Mouse (Mus musculus) cerebellum, adult 18-20 months (tissue): ENCODE results near the gene Bmp7.

Experiments used
- DNase-seq, 2 experiments: peaks; one replicate each; pipeline ENCODE4 v3.0.0; 2021

The Bmp7 gene

GRCm38 (mm10) chr2:172905057-172905456, 35.1 kb downstream of the Bmp7 start:
- no peak for DNase-seq

DNA sequence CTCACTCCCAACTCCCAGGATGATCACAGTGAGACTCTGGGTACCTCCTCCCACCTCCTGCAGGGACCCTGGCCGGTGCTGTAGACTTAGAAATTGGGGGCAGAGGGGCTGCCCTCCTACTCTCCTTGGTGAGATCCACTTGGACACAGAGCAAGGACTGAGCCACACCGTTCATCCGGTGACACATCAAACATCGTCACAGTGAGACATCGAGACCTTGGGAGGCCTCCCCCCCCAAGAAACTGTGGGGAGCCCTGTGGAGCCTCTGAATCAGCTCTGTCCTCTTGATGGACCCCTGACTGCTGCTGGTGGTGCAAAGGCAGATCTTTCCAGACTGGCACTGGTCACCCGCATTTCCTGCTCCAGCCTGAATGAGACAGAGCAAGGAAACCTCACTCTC, 35.5 kb downstream of the Bmp7 start:
- DNase-seq, result no peak

DNA sequence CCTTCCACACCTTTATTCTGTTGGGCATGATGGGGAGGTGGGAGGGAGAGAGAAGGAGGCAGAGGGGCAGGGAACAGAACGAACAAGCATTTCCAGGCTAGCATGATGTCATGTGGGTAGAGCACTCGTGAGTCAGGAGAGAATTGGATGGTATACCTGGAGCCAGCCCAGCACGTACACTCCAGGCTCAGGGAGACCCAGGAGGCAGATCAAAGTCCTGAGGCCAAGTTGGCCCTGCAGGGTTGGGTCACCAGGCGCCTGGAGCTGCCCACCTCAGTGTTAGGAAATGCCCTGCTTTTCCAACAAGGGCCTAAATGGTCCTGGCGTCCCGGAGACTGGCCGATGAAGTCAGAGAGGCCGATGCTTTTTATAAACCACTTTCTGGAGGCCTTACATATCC, 36.6 kb downstream of the Bmp7 start:
- DNase-seq, result no peak

DNA sequence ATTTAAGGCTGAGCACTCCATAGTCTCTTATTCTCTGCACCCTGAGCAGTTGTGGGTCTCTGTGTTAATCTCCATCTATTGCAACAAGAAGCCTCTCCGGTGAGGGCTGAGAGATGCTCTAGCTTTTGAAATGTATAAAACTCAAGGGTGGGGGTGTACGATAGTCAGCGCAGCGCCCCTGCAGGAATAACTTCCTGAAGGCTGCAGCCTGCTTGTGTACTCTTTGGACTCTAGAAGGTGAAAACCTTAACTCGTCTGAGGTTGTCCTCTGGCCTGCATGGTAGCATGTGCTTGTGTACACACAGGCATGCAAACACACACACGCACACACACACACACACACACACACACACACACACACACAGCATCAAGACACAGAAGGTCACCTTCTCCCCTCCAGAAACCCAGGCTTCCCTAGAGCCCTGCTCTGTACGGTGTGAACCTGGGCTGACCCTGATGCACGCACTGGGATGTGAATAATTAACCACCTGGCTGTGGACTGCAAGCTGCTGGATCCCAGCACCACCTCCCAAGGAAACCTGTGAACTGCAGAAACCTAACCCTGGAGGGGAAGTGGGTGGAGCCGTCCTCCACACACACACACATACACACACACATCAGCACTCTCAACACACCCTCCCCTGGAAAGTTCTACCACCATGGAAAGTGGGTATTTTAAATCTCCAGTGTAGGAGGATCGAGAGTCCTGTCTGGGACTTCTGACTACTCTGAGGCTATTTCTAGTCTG, 39.0 kb downstream of the Bmp7 start:
- no peak for DNase-seq

DNA sequence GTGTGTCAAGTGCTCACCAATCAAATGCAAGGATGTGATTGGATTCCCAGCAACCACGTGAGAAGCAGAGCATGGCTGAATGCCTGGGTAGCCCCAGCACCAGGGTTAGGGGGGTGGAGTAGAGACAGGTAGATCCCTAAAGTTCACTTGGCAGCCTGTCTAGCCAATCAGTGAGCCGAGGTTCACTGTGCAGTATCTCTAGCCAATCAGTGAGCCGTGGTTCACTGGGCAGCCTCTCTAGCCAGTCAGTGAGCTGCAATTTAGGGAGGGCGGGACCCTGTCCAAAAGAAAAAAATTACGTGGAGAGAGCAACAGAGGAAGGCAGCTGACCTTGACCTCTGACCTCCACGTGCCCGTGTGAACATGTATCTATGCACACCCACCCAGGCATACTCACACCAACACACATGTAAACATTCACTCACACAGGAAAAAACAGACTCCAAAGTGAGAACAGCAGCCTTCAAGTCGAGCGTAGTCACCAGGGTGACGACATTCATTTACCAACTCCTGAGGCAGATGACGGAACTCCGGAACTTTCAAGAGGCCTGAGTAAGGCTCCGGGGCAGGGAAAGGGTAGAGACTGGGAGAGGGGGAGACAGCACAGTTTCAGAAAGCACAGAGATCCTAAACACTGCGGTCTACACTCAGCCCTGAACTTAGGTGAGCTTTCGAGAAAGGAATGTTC, 50.2 kb downstream of the Bmp7 start:
- no peak for DNase-seq

- no peak for DNase-seq
Observed at GRCm38 (mm10) chr2:172889222-172889621, 50.9 kb downstream of the Bmp7 start.

GRCm38 (mm10) chr2:172888147-172888546, 52.0 kb downstream of the Bmp7 start:
- DNase-seq, result no peak

GRCm38 (mm10) chr2:172885861-172886260, 54.3 kb downstream of the Bmp7 start:
- no peak for DNase-seq

DNA sequence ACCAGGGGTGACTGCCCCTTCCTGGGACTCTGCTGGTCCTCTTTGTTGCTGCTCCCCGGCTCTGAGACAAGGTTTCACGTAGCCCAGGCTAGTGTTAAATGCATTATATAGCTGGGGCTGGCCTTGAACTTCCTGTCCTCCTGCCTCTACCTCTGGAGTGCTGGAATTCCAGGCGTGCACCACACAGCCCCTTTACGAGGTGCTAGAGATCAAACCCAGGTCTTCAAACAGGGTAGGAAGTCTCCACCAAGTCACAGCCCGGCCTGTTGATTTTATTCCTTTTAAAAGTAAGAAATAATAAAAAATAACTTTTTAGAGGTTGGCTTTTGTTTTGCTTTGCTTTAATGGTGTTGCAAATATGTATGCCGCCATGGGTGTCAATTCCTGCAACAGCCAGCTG, 55.5 kb downstream of the Bmp7 start:
- DNase-seq, result no peak

GRCm38 (mm10) chr2:172875201-172875600, 64.9 kb downstream of the Bmp7 start:
- DNase-seq, result no peak

DNA sequence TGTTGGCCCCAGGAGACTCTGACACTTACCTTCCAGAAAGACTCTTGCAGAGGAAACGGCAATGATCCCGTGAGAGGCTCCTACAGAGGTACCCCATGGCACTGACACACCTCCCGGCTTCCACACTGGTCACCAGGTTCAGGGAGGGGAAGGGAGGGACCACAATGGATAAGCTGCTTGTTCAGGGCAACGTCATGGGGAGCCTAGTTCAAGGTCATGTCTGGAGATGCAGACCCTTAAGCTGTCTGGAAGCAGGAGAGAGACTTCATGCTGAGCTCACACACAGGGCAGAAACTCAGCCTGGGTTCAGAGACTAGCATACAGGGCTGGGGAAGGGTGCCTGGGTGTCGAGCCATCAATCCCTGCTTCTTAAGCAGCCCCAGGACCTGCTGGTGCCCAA, 73.8 kb downstream of the Bmp7 start:
- no peak for DNase-seq

- DNase-seq, result no peak
Observed at GRCm38 (mm10) chr2:172865165-172865564, 75.0 kb downstream of the Bmp7 start.

- no peak for DNase-seq
Observed at GRCm38 (mm10) chr2:172864566-172864965, 75.6 kb downstream of the Bmp7 start.

DNA sequence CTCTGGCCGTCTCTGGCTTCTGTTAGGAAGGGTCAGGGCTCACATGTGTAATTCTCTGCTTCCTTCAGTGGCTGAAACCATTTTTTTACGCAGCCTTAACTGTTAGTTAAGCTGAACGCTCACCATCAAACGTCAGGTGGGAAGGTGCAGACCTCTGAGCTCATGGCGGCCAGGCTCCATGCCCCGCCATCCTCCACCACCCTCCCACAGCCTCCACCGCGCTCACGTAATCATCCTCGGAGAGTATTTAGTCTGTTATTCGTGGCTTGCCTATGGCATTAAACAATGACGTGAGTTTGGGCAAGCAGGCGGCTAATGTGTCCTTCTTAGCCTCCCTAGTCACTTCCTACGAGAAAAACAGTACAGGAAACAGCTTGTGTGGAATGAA, 76.7 kb downstream of the Bmp7 start:
- DNase-seq, result no peak

DNA sequence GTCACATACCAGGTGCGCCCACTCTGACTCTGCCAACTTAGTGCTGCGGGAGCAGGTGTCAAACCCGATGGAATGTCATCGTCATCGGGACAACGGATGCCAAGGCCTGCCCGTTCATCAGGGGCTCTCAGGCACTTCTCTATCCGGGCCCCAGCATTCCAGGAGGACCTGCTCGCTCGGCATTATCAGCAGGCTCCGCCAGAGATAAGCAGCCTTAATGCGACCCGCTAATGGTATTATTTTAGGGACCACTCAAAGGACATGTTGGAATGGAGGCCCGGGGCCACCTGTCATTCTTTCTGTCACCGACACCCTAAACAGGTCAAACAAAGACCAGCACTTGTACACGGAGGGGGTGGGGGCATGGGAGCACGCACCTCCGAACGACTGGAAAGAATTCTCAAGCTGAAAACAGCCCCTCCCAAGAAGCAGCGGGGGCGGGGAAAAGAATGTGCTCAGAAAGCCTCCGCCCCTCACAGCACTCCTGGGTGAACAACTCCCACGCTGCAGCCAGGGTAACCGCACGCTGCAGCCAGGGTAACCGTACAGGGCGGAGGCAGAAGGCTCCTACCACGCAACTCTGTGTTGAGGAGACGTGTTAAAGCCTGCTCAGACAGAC, 77.2 kb downstream of the Bmp7 start:
- DNase-seq, result no peak

- DNase-seq, result no peak
Observed at GRCm38 (mm10) chr2:172862424-172862823, 77.7 kb downstream of the Bmp7 start.

DNA sequence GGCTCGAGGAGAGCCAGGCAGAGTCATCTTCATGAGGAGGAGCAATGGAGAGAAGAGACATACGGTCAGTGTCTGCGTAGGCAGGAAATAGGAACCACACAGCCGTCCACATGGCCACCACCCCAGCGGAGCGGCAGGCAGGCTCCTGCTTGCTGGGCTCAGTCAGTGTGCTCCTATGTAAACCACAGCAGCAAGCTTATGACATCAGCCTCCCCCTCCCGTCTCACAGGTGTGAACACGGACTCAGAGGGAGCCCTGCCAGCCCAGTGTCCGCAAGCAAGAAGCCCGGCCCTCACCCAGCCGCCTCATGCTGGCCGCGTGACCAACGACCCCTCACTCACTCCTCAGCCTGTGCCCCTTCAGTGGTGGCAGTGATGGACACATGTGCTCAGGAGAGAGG, 78.5 kb downstream of the Bmp7 start:
- DNase-seq, result no peak

DNA sequence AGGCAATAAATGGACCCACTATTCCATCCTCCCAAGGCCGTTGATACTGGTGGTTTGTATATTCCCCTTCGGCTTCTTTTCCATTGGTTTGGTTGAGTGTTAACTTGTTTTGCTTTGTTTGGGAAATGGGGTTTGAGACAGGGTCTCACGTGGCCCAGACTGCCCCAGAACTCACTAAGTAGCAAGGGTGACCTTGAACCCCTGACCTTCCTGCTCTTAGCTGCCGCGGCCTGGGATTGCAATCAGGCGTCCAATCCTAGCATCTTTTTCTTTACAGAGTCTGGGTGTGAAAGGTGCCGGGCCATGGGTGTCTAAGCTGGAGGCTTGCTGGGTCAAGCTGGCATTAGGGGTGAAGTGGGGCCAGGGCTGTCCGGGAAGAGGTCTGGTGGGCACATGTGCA, 79.5 kb downstream of the Bmp7 start:
- no peak for DNase-seq

GRCm38 (mm10) chr2:172860104-172860503, 80.0 kb downstream of the Bmp7 start:
- no peak for DNase-seq

- DNase-seq, result no peak
Observed at GRCm38 (mm10) chr2:172857048-172857447, 83.1 kb downstream of the Bmp7 start.

- no peak for DNase-seq
Observed at GRCm38 (mm10) chr2:172856549-172856948, 83.6 kb downstream of the Bmp7 start.

GRCm38 (mm10) chr2:172854136-172854535, 86.0 kb downstream of the Bmp7 start:
- peak; percentile 29 to 34 for DNase-seq

DNA sequence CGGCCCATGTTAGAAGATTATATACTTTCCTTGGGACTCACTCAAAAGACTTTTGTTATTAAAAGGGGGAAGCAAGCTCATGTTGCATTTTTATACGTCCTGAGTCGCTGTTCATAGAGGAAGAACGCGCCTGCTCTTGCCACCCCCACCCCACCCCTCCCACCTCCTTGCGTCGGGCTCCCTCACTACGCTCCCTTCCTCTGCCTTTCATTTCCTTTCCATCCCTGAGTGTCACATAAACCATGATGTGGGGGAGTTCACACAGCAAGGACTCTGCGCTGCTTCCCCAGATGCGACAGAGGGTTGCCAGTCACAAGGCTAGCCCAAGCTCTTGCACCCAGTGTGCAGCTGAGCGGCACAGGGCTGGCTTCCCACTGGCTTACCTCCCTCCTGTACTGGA, 88.3 kb downstream of the Bmp7 start:
- DNase-seq, result no peak

DNA sequence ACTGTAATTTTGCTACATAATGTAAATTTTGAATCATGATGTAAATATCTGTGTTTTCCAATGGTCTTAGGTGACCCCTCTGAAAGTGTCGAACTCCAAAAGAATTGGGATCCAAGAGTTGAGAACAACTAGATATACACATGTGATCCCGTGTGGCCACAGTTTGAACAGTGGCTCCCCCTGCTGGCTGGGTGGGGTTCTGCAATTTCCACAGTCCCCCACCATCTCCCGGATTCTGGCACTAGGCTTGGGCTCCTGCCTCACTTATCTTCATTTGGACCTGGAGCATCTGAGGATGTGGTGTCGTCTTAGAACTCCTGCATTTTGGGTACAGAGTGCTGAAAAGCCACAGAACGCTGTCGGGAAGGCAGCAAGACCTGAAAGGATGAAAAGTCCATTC, 91.9 kb downstream of the Bmp7 start:
- DNase-seq, result no peak

GRCm38 (mm10) chr2:172846311-172846575, 93.9 kb downstream of the Bmp7 start:
- no peak for DNase-seq
